In the genomic region with DNA sequence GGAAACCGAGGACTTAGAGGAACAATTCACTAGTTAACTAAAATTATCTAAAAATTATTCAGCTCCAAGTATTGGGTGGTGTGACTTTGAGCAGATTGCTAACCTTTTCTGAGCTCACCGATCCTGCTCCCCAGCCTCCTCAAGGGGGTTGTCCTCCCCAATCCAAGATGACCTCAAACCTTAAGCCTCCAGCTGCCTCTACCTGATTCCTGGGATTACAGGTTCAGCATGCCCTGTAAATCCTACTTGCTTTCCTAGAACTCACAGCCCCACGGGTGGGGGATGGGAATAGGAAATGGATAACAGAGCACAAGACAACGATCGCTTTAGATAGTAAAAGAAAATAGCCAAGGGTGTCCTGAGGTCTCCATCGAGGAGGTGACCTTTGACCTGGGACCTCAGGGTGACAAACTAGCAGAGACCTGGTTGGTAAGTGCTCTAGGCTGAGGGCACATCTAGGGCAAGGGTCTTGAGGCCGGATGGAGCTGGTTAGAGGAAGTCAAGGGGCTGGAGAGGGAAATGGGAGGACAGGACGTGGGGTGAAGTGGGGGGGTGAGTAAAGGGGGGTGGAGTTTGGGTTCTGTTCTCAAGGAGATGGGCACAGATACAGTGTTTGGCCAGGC, we compare ENCODE assay signal across 10 mouse cellular contexts. TPM values are rescaled to one million over a fixed set of nuclear protein-coding genes. Genes with fewer than 3 reads are reported as not detected.
DNase-seq lines count a peak whose midpoint lies in the region; ATAC-seq and TF ChIP-seq lines count a peak whose summit lies in the region.
"Had no signal": no experiment of that assay in that cellular context is flagged by ENCODE, and none has a peak within 500 bp of the region (broad histone marks: within the 10 kb centered on the region; RNA-seq: fewer than 3 reads in every experiment).

No protein-coding gene starts in this region.

- H3K9ac ChIP-seq in ES-E14 (ENCODE audit: insufficient read depth, low read depth, low read length, poor library complexity, severe bottlenecking), result peak overlapping the region; percentile 26; the same call in 1 of the 2 replicates
- H3K9ac ChIP-seq in hindbrain, embryonic 16.5 days (ENCODE audit: low read depth, low read length), result no peak overlapping the region
- H3K9ac ChIP-seq in limb, embryonic 15.5 days, result no peak overlapping the region

- peaks cover 17 to 42% of the 10 kb centered on the region in 2 experiments for H3K4me1 ChIP-seq in ES-E14 (ENCODE audit: control insufficient read depth in 2 of 2, insufficient read depth in 2 of 2, low read length in 2 of 2, poor library complexity in 1 of 2)
- H3K4me1 ChIP-seq in hindbrain, embryonic 16.5 days (ENCODE audit: control insufficient read depth, insufficient read depth, low read depth, low read length), result peaks cover 6% of the 10 kb centered on the region
- H3K4me1 ChIP-seq in limb, embryonic 15.5 days, result peaks cover 65% of the 10 kb centered on the region

- H3K36me3 ChIP-seq in ES-E14 (ENCODE audit: control insufficient read depth, insufficient read depth, low read length, poor library complexity, severe bottlenecking), result no peaks in the 10 kb centered on the region
- no peaks in the 10 kb centered on the region for H3K36me3 ChIP-seq in hindbrain, embryonic 16.5 days (ENCODE audit: control insufficient read depth, insufficient read depth, low read length)
- H3K36me3 ChIP-seq in limb, embryonic 15.5 days, result no peaks in the 10 kb centered on the region

- in situ Hi-C loops in ES-E14 (cut with MboI; ENCODE audit: low sequenced_read_pairs in 2 of 2, unreplicated experiment in 2 of 2), result no loop called here

- H3K4me3 ChIP-seq in ES-E14 (ENCODE audit: insufficient read depth in 1 of 2, low read depth in 1 of 2, low read length in 2 of 2, poor library complexity in 1 of 2, severe bottlenecking in 1 of 2), result no peak overlapping the region
- H3K4me3 ChIP-seq in hindbrain, embryonic 16.5 days (ENCODE audit: low read length), result no peak overlapping the region
- no peak overlapping the region for H3K4me3 ChIP-seq in limb, embryonic 15.5 days

- peak; percentile 80 for DNase-seq in embryo, embryonic 10 days (ENCODE audit: low spot score)
- no peak for DNase-seq in embryo, embryonic 11 days
- no peak for DNase-seq in ES-E14 (ENCODE audit: low read depth, low spot score)
- DNase-seq in spleen, postnatal 10 days (ENCODE audit: low spot score in 2 of 2), result no peak
- DNase-seq: right cerebral cortex, postnatal 14 days had no signal

- no peak overlapping the region for H3K4me2 ChIP-seq in hindbrain, embryonic 16.5 days (ENCODE audit: low read length)
- 0 out of 2 replicates have a peak overlapping the region, but pooled peaks have one; percentile 11 for H3K4me2 ChIP-seq in limb, embryonic 15.5 days

- no peak for ATAC-seq in hindbrain, embryonic 16.5 days
- ATAC-seq in limb, embryonic 15.5 days (ENCODE audit: insufficient number of reproducible peaks, low FRiP score, low TSS enrichment, low read depth), result no peak
- no peak for ATAC-seq in monocyte, adult 5-6 weeks (replicated peaks; ENCODE audit: insufficient number of reproducible peaks, low FRiP score, low TSS enrichment, poor library complexity, severe bottlenecking)
- ATAC-seq in inflammation-experienced regulatory T-cells, adult 6 months, result no peak

- 59% methylated on average over 8 of the region's 8 CpGs for WGBS in hindbrain, embryonic 16.5 days
- WGBS in limb, embryonic 15.5 days, result 18% methylated on average over 8 of the region's 8 CpGs

- no peaks in the 10 kb centered on the region for H3K27me3 ChIP-seq in hindbrain, embryonic 16.5 days (replicated peaks; ENCODE audit: control insufficient read depth, insufficient read depth, low read length)
- H3K27me3 ChIP-seq in limb, embryonic 15.5 days, result no peaks in the 10 kb centered on the region

- H3K27ac ChIP-seq in ES-E14 (ENCODE audit: insufficient read depth, low read depth, low read length, poor library complexity, severe bottlenecking), result peak overlapping the region; percentile 38; the same call in 1 of the 2 replicates
- H3K27ac ChIP-seq in hindbrain, embryonic 16.5 days (ENCODE audit: low read depth, low read length), result peak overlapping the region; percentile 18; the same call in 1 of the 2 replicates
- H3K27ac ChIP-seq in limb, embryonic 15.5 days, result peak overlapping the region; percentile 88

- no peaks in the 10 kb centered on the region for H3K9me3 ChIP-seq in ES-E14 (ENCODE audit: control insufficient read depth, insufficient read depth, low read depth, low read length)
- H3K9me3 ChIP-seq in hindbrain, embryonic 16.5 days (ENCODE audit: control insufficient read depth, low read length), result no peaks in the 10 kb centered on the region
- H3K9me3 ChIP-seq in limb, embryonic 15.5 days, result no peaks in the 10 kb centered on the region

TF ChIP-seq in ES-E14, 5 proteins besides CTCF, POLR2A, EP300 and RAD21:
- no peak for TF ChIP-seq ZNF384 (IDR thresholded peaks at IDR 0.05; ENCODE audit: low read depth, low read length)
- TF ChIP-seq CHD2 (IDR thresholded peaks at IDR 0.05; ENCODE audit: low read depth, low read length), result no peak
- TF ChIP-seq ZC3H11A (IDR thresholded peaks at IDR 0.05; ENCODE audit: borderline replicate concordance, low read depth, low read length), result no peak
- TF ChIP-seq MAFK (IDR thresholded peaks at IDR 0.05; ENCODE audit: insufficient read depth, low read depth, low read length), result no peak

RNA-seq across cellular contexts. Expression of gene Id1, which starts 6.9 kb away (rescaled TPM):
- 74.5 and 122 TPM in 2 replicates for total RNA-seq in ES-E14 (2012; rRNA removed)
- 56.8 and 68.4 TPM in 2 replicates for polyA plus RNA-seq in hindbrain, embryonic 16.5 days (2015; fragmentation: Nextera tagmentation; extraction: Ambion mirVana)
- 167 and 168 TPM in 2 replicates for polyA plus RNA-seq in limb, embryonic 15.5 days (2015; fragmentation: Nextera tagmentation; extraction: Ambion mirVana)
- 3.7 to 18.6 TPM (median 15.7 TPM) in 3 replicates for total RNA-seq in monocyte, adult 5-6 weeks (2017)
- under 1 TPM in 1 of 3 experiments, not detected in 2; 0.91 TPM for polyA plus RNA-seq in inflammation-experienced regulatory T-cells, adult 6 months (2017; shearing (Covaris generic))

RNA-seq across cellular contexts. Expression of gene Cox4i2, which starts 24.8 kb away (rescaled TPM):
- 1.7 and 2.3 TPM in 2 replicates for total RNA-seq in ES-E14 (2012; rRNA removed)
- polyA plus RNA-seq in hindbrain, embryonic 16.5 days (2015; fragmentation: Nextera tagmentation; extraction: Ambion mirVana), result 6.7 and 7.0 TPM in 2 replicates
- polyA plus RNA-seq in limb, embryonic 15.5 days (2015; fragmentation: Nextera tagmentation; extraction: Ambion mirVana), result 33.9 and 36.2 TPM in 2 replicates
- total RNA-seq in monocyte, adult 5-6 weeks (2017), result not detected in 3 replicates
- not detected for polyA plus RNA-seq in inflammation-experienced regulatory T-cells, adult 6 months (2017; shearing (Covaris generic))
- total RNA-seq: hematopoietic stem cell, adult 5-6 weeks had no signal

RNA-seq across cellular contexts. Expression of gene Mcts2, which starts 42.3 kb away (rescaled TPM):
- 39.3 and 87.4 TPM in 2 replicates for total RNA-seq in ES-E14 (2012; rRNA removed)
- polyA plus RNA-seq in hindbrain, embryonic 16.5 days (2015; fragmentation: Nextera tagmentation; extraction: Ambion mirVana), result 32.2 and 36.7 TPM in 2 replicates
- polyA plus RNA-seq in limb, embryonic 15.5 days (2015; fragmentation: Nextera tagmentation; extraction: Ambion mirVana), result 22.0 and 24.2 TPM in 2 replicates
- total RNA-seq in monocyte, adult 5-6 weeks (2017), result 10.0 to 12.9 TPM (median 10.6 TPM) in 3 replicates
- 1 to 10 TPM; 2.4 to 3.7 (median 2.5) TPM for polyA plus RNA-seq in inflammation-experienced regulatory T-cells, adult 6 months (2017; shearing (Covaris generic))

RNA-seq across cellular contexts. Expression of gene H13, which starts 59.9 kb away (rescaled TPM):
- 55.0 and 91.6 TPM in 2 replicates for total RNA-seq in ES-E14 (2012; rRNA removed)
- 172 and 178 TPM in 2 replicates for polyA plus RNA-seq in hindbrain, embryonic 16.5 days (2015; fragmentation: Nextera tagmentation; extraction: Ambion mirVana)
- 143 and 150 TPM in 2 replicates for polyA plus RNA-seq in limb, embryonic 15.5 days (2015; fragmentation: Nextera tagmentation; extraction: Ambion mirVana)
- total RNA-seq in monocyte, adult 5-6 weeks (2017), result 74.4 to 107 TPM (median 101 TPM) in 3 replicates
- polyA plus RNA-seq in inflammation-experienced regulatory T-cells, adult 6 months (2017; shearing (Covaris generic)), result 10 to 100 TPM; 61.6 to 72.9 (median 72.1) TPM

Comparison
In these comparisons a context has a peak if more than half of its experiments do, and no peak if none do; other contexts are left out.
1. H3K27ac ChIP-seq: peak in every context shown above with its lines; median percentile 88 in limb, embryonic 15.5 days; 38 in ES-E14; 18 in hindbrain, embryonic 16.5 days.
2. RNA of gene Id1, which starts 6.9 kb away (polyA plus RNA-seq): 167 to 168 TPM in limb, embryonic 15.5 days and 56.8 to 68.4 TPM in hindbrain, embryonic 16.5 days; 0.91 TPM in inflammation-experienced regulatory T-cells, adult 6 months; every median in the first group is over 10 times any median in the second.